Mouse (Mus musculus): ENCODE measurements around the gene Bivm.

The Bivm gene

GRCm38 (mm10) chr1:44178086-44178485, 59.3 kb downstream of the Bivm start:
- DNase-seq (ENCODE audit: low spot score) = no peak

DNA sequence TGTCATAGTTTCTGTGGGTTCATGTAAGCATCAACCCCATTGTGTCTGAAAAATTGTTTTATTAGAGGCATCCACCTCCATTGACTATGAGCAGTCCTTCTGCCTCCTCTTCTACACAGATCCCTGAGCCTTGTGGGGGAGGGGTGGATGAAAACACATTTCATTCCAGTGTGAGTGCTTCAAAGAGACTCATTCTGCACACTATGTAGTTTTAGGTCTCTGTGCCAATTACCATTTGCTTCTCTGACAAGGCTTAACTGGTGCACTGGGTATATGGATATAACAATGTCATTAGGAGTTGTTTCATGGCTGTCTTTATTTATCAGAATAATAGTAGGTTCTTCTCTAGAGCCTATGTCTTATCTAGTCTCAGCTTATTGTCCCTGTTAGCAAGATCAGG, 67.6 kb downstream of the Bivm start:
- DNase-seq (ENCODE audit: low spot score) = no peak
